Mouse (Mus musculus) c-Kit-positive CD71-positive TER-119-positive erythroid progenitor cells, embryonic 14.5 days (primary cell): ENCODE data around the gene Cldn34b4.

Experiments used
- DNase-seq: peaks from one replicate; pipeline ENCODE4 v3.0.0-alpha.2; 2013; ENCODE audit warnings: low spot score

Cldn34b4 gene

DNA sequence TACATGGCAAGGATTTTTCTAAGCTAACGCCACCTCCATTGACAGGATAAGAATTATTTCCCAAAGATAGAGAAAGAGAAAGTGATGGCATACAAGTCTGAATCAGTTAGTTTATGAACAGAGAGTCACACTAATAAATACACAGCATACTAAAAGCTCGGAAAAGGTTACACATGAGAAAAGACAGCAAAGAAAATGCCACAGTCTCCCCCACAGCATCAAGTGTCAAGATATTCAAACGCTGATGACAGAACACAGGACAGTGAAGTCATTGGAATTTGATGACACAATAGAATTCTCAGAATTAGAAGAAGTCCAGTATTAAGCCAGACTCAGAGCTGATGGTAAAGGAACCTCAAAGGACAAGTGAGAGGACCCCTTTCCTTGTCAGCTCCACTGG, at the start of gene Cldn34b4:
Gene Cldn34b4, plus strand, starts transcription at position 301 of the 400 bp plus-strand sequence.
- DNase-seq = no peak
